Mouse (Mus musculus): Measurements from ENCODE around the gene Ccdc30.
"Not testable (repeated sequence)": the region's sequence is repeated elsewhere in the genome, so short reads cannot be mapped to it uniquely, and the experiment has no call there.

Ccdc30 gene

DNA sequence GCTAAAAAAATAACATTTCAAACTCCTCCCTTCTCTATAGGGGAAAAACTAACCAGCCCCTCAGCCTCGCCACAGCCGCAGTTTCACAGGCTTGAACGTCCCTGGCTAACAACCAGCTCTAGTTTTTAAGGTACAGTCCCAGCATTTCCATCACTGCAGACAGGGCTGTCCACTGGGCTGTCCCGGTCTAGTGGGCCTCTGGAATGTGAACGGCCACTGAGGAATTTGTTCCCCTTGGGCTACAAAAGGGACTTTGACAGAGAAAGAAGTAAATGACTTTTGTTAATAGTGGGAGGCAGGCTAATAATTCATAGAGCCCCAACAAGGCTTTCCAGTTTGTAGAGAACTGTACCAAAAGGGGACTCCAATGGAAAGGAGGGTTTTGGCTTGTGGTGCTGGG lies 109.9 kb downstream of the Ccdc30 start:
- DNase-seq (ENCODE audit: low spot score) = no peak

DNA sequence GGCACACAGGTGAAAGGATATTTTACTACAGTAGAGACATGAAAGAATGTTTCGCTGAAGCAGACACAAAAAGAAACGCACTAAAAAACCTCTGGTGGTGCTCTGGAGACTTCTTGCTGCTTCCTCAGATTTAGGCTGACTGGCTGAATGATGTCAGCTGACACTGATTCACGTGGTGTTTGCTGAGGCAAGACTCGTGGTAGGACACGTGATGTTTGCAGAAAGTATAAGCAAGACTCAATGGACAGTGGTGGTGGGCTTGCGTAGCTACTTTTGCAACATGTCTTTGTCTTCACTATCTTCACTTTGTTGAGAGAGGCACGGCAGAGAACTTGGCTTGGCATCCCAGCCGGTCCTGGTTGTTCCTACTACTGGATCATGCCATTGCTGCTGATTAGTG lies 112.0 kb downstream of the Ccdc30 start:
- DNase-seq (ENCODE audit: low spot score) = no peak

DNA sequence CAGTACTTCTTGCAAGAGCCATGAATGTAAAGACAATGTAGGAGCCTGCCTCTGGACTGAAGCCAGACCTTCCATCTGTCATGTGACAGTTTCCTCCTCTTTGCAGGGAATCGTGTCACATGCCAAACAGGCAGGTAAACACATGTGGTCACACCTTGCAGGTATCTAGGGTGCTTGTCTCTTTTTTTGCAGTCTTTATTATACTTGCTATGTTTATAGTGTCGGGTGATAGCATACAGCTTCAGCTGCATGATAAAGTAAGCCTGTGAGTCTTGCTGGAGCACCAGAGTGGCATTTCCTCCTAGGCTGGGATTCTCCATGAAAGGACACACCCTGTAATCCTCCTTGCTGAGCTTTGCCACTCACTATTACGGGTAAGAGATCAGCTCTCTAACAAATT lies 113.5 kb downstream of the Ccdc30 start:
- DNase-seq (ENCODE audit: low spot score) = no peak

GRCm38 (mm10) chr4:119300761-119301160 lies 114.6 kb downstream of the Ccdc30 start:
- no peak for DNase-seq (ENCODE audit: low spot score)

DNA sequence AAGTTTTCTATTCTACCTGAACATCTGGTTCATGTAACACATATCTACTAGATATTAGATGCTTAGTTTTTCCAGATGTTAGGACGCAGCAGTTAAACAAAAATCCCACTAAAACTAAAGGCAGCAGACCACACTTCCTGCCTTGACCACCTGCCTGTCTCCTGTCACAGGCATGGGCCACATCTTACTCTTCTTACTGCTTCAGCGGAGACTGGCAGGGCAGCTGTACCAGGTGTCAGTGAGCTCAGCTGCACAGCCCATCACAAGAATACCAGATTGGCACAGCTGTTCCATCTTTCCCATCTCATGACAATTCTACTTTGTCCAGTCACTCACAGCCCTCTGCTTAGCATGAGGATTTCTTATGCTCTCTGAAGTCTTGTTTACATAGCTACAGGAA lies 118.0 kb downstream of the Ccdc30 start:
- no peak for DNase-seq (ENCODE audit: low spot score)

GRCm38 (mm10) chr4:119295134-119295453 lies 120.2 kb downstream of the Ccdc30 start:
- DNase-seq (ENCODE audit: low spot score) = no peak

- DNase-seq (ENCODE audit: low spot score) = peak; percentile 100
These were observed 120.7 kb downstream of the Ccdc30 start, which contains the start of gene Ybx1 for GRCm38 (mm10) chr4:119294415-119295133. TSS of gene Ybx1 (minus strand) at chr4:119294604.

DNA sequence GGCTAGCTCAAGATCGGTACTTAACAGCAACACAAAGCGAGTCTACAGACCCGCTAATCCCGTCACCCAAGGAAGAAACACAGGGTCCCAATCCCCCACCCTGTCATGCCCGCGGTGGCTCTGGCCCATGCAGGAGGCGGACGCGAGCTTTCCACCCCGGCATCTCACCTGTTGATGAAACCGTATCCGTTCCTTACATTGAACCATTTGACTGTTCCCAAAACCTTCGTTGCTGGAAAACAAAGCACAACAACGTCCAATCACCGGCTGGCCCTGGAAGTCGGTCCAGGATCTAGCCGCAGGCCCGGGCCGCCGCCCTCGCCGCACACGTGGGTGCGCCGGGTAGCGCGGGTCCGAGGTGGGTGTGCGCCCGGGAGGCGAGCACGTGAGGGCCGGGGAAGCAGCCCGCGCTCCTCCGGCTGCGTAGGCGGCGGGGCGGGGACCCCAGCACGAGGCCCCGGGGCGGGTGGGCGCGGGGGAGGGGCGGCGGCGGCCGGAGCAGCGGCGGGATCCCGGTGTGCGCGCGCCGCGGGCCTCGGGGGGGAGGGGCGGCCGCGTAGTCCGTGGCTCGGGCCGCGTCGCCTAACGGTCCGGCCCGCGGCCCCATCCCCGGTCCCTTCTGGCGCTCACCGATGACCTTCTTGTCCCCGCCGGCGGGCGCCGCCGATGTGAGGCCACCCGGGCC lies 121.6 kb downstream of the Ccdc30 start:
- DNase-seq (ENCODE audit: low spot score) = peak; percentile 63

- DNase-seq (ENCODE audit: low spot score) = peak; percentile 67
These were observed 122.3 kb downstream of the Ccdc30 start for GRCm38 (mm10) chr4:119292771-119293573.

- no peak for DNase-seq (ENCODE audit: low spot score)
These were observed 123.4 kb downstream of the Ccdc30 start for GRCm38 (mm10) chr4:119291921-119292320.

GRCm38 (mm10) chr4:119285336-119285735 lies 130.0 kb downstream of the Ccdc30 start:
- DNase-seq (ENCODE audit: low spot score) = no peak

GRCm38 (mm10) chr4:119284861-119285260 lies 130.5 kb downstream of the Ccdc30 start:
- no peak for DNase-seq (ENCODE audit: low spot score)

- DNase-seq (ENCODE audit: low spot score) = not testable (repeated sequence)
These were observed 136.5 kb downstream of the Ccdc30 start for GRCm38 (mm10) chr4:119278784-119279183.

- no peak for DNase-seq (ENCODE audit: low spot score)
These were observed 139.6 kb downstream of the Ccdc30 start for GRCm38 (mm10) chr4:119275726-119276125.

- no peak for DNase-seq (ENCODE audit: low spot score)
These were observed 140.1 kb downstream of the Ccdc30 start for GRCm38 (mm10) chr4:119275226-119275625.

DNA sequence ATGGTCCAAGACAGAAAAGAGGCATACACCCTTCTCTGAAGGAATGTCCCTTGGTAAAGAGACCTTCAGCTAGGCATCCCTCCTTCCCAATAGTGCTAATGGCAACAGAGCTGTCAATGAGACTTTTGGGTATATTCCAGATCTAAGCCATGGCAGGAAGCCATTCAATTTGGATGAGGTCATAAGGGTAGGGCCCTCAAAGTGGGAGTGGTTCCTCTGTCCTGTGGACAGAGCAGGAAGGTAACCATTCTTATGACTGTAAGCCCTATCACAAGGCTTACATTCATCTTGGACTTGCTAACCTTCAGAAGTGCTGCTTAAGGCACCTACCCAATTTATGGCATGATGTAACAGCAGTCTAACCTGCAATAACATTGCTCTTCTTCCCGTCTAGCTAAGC lies 140.7 kb downstream of the Ccdc30 start:
- no peak for DNase-seq (ENCODE audit: low spot score)

All from testis, postnatal 14 days (tissue).